Mouse (Mus musculus): ENCODE measurements around the gene Gm20905.
"Not testable (repeated sequence)": the region's sequence is repeated elsewhere in the genome, so short reads cannot be mapped to it uniquely, and the experiment has no call there.

Gene Gm20905

DNA sequence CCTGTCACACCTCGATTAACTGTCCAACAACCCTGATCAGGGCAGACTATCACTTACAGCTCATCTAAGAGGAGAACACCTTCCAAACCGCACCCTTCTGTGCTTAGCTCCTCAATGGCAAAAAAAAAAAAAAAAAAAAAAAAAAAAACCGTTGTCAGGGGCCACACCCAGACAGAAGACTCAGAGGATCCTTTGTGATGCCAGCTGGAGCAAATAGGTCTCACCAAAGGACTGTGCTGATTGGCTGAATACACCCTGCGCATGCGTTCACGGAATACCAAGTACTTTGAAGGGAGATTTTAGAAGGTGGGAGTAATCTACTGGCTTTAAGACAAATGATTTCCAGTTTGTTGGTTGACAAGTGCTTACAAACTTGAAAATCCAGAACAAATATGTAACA lies at the start of gene Gm20905:
Gene Gm20905 (minus strand): TSS at position 101 of the 400 bp plus-strand sequence.
- not testable (repeated sequence) for DNase-seq

Data from cerebellum, postnatal 14 days (tissue).